Mouse (Mus musculus) v-Abl transformed pro-B cells (cell line): ENCODE measurements around the gene Pigm.

ENCODE experiments used
- in situ Hi-C, 2 experiments: fragments of 400-800 bp; cut with MboI; formaldehyde crosslinking; loops; one replicate each; pipeline ENCODE4 v1.15.1; 2025; ENCODE audit not compliant: unreplicated experiment in 2 of 2

Gene Pigm

DNA sequence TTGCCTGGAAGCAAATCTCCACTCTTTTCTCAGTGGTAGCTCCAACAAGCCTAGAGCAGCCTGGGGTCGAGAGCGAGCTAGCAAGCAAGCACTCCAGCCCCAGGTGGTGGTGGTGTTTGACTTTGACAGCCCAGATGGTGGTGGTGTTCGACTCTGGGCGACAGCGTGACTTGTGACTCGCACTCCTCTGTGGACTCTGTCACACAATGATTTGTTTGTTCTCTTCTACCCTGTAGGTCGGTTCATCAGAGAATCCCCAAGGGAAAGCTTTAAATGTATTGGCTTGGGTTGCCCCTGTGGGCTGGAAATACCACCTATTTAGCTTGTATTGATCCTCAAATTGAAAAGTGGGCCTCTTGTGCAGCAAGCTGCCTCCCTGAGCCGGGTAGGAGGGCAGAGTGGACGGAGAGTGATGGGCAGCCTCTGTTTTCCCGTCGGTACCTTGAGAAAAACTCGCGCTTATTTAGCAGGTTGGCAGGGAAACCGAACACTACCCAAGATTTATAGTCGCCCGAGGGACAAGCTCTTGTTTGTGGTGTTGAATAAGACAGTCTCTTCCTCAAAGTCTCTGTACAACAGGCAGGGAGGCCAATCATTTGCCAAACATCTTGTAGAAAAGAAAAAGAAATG lies 29.8 kb downstream of the Pigm start:
- in situ Hi-C loops = loop anchor here (5.0 to 10.0 kb wide), 2 partner anchors 226 to 919 kb away; partner anchors contain the start of gene Dusp23 (in 1 of the 2)

DNA sequence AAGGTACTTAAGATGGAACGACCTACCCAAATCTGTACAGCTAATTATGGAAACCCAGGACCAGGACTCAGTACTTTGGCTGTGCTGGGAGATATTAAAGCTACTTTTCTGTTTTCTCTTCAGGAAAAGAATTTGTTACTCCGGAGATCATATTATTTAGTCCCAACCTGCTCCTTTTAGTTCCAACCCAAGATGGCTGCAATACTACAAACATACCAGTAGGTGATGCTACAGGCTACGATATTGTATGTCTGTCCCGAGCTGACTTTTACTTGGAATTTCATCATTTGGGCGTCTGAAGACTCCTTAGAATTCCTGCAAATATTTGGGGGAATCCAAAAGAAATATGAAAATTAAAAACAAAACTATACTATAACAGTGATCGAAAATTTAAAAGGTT lies 32.6 kb downstream of the Pigm start:
- in situ Hi-C loops = loop anchor here (5.0 to 10.0 kb wide), 2 partner anchors 223 to 916 kb away; partner anchors contain the start of gene Dusp23 (in 1 of the 2)

DNA sequence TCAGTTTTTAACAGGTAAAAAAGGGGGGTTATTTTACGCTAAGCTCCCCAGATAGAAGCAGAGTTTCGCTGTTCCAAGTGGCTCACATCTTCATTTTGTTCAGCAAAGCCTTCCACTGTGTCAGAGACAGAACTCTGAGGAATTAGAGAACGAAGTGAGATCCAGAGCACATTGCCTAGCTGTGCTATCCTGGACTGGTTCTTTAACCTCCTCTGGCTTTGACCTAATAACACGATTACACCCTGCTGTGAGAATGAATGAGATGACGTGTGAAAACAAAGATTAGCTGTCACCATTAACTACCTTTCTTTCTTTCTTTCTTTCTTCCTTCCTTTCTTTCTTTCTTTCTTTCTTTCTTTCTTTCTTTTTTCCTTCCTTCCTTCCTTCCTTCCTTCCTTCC lies 33.1 kb downstream of the Pigm start:
- in situ Hi-C loops = loop anchor here (5.0 to 10.0 kb wide), 2 partner anchors 223 to 915 kb away; partner anchors contain the start of gene Dusp23 (in 1 of the 2)

DNA sequence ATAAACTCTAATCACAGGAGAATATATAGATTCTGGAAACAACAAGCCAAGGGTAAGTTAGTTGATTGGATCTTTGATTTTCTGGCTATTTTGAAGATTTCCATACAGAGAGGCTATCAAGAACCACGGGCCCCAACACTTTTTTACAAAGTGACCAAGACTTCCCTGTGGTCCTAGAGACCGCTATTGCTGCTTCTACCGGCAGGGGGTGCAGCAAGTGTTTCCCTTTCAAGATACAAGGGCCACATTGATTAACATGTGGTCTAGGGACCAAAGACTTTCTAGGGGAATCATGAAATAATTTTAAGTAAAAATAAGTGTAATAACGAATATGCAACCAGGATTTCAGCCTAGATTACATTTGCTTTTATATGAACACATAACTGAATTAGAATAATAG lies 34.5 kb downstream of the Pigm start:
- in situ Hi-C loops = loop anchor here (5.0 kb wide), 4 partner anchors 81 to 991 kb away; no protein-coding TSS in a partner anchor

DNA sequence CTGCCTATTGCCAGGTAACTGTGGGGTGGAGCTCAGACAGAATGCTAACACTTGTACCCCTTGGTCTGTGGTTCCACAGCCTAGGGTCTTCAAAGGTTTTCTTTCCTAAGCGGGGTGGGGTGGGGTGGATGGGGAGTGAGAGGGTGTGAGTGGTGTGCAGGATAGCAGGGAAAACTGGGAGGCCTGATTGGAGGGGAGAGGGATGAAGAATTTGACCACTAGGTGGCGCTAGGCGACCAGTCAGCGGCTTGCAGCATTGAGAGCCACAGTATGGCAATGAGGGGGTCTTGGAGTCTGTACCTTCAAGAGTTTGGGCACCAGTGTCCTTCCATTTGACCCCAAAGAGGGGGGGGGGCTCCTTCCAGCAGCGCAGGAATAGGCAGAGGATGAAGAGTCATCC lies 35.9 kb downstream of the Pigm start:
- in situ Hi-C loops = loop anchor here (5.0 kb wide), 4 partner anchors 80 to 990 kb away; no protein-coding TSS in a partner anchor

DNA sequence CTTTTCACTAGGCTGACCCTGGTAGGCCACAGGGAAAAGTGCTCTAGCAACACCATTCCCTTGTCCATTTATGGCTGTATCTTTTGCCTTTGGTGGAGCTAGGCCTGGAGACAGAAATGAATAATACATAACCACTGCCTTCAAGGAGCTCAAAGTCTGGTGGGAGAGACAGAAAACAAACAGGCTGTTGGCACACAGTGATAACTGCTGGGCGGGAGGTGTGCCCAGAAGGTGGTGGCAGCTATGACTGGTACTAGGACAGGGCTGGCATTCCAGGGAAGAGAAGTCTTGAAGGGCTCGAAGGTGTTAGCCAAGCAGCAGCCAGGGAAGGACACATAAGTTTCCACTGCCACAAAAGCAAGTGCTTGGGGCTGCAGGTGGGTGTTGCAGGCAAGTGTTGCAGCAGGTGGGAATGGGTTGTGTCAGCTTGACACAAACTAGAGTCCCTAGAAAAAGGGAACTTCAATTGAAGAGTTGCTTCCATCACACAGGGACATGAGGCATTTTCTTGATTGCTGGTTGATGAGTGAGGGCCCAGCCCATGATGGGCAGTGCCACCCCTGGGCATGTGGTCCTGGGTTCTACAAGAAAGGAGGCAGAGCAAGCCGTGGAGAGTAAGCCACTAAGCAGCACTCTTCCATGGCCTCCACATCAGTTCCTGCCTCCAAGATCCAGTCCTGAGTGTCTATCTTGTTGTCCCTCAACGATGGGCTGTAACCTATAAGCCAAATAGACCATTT lies 37.3 kb downstream of the Pigm start:
- in situ Hi-C loops = loop anchor here (5.0 kb wide), 4 partner anchors 79 to 989 kb away; no protein-coding TSS in a partner anchor

DNA sequence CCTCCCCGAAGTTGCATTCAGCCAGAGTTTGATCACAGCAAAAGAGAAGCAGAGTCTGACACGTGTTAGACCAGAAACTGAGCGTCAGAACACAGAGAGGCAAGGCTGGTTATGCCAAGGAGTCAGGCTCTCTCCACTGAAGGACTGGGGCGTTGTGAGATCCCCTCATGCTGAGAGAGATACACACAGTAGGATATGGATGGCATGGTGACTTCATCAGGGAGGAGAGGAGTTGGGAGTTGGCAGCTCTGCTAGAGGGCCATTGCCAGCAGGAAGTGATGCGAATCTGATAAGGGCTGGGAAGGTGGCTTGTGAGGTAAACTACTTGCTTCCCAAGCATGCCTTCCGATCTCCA lies 37.9 kb downstream of the Pigm start:
- in situ Hi-C loops = loop anchor here (5.0 kb wide), 4 partner anchors 78 to 988 kb away; no protein-coding TSS in a partner anchor

DNA sequence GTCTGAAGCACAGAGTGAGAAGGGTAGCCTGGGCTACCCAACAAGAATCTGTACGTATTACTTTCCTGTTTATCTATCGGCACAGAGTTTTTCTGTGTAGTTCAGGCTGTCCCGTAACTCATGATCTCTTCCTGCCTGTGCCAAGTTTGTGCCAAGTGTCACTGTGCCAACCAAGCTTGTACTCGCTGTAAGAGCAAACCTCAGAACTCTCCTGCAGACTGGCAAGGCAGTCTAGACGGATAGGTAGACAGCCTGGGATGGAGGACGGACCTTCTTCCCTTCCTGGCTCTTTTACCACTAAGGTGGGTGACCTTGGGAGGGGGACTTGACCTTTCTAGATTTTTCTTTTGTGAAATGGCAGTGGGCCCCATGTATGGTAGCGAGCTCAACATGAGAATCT lies 38.7 kb downstream of the Pigm start:
- in situ Hi-C loops = loop anchor here in 1 of 2 experiments (5.0 kb wide), 1 partner anchor 67 kb away; the partner anchor contains the start of gene Igsf9

DNA sequence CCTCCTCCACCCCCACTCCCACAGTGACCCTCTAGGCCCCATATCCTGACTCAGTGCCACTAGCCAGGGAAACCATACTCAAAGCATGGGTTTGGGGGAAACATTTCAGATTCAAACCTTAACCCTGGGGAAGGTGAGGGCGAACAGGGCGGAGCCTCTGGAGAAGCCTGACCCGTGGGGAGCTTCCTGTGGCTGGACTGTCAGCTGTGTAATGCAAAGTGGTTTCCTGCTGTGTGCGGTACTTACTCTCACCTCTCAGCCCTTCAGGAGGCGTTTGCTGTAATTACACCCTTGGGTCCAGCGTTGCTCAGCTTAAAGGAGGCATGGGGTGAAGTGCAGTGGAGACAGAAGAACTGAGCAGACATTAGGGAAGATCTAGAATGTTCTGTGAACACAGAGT lies 41.8 kb downstream of the Pigm start:
- in situ Hi-C loops = loop anchor here in 1 of 2 experiments (5.0 kb wide), 1 partner anchor 64 kb away; the partner anchor contains the start of gene Igsf9

DNA sequence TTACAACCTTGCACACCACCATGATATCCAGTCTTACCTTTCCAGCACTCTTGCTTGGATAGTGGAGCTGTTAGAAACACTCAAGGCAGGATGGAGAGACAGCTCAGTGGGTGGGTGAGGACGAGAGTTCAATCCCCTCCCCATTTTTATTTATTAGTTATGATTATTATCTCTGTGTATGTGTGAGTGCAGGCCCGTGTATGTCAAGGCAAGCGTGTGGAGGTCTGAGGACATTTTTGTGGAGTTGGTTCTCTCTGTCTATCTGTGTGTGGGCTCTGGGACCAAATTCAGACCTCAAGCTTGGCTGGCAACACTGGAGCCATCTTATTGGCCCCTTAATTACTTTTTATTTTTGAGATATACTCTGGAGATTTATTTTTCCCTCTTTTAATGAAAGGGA lies 42.3 kb downstream of the Pigm start:
- in situ Hi-C loops = loop anchor here in 1 of 2 experiments (5.0 kb wide), 1 partner anchor 64 kb away; the partner anchor contains the start of gene Igsf9

DNA sequence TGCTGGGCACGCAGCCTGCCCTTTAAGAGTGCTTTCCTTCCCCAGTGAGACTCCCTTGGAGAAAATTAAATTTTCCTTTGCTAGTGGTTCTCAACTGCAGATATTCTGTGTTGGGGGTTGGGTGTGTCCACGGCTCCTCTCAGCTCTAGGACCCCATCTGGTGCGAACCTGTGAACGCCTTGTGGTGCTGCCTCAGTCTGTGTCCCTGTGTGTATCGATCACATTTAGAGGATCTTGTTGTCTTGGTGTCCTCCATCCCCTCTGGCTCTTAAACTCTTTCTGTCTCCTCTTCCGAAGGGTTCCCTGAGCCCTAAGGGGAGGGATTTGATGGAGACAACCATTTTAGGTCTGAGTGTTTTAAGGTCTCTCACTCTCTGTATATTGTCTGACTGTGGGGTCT lies 43.8 kb downstream of the Pigm start:
- in situ Hi-C loops = no loop called here

DNA sequence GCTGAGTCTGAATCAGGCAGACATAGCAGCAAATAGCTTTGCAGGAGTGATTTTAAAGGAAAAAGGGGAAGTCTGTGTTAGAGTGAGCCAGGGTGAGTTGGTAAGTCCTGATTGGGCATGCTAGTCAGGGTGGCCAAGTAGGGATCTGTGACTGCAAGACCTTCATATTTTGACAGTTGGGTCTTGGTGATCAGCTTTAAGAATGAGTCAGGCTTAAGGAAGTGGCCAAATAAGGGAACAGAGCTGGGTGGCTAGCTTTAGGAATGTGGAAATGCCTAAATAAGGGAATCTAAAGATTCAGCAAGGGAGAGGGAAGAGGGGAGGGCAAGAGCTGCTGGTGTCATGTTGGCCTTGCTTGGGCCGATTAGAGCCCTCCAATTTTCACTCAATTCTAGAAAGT lies 47.0 kb downstream of the Pigm start:
- in situ Hi-C loops = no loop called here

DNA sequence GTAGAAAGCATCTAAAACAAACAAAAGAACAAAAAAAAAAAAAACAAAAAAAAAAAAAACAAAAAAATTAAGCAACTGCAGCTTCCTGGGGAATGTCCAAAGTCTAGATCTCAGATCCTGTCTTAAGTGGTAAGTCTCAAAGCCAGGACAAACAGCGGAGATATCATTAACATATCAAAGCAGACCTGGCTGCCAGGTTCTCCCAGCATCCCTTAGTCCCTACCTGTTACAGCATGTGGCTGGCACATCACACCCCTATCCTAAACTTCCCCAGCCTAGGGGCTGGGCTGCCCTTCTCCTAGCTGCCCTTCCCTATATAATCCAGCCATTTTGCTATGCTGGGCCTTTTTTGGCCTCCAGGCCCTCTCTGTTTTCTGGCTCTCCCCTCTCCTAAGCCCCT lies 50.1 kb downstream of the Pigm start:
- in situ Hi-C loops = no loop called here

DNA sequence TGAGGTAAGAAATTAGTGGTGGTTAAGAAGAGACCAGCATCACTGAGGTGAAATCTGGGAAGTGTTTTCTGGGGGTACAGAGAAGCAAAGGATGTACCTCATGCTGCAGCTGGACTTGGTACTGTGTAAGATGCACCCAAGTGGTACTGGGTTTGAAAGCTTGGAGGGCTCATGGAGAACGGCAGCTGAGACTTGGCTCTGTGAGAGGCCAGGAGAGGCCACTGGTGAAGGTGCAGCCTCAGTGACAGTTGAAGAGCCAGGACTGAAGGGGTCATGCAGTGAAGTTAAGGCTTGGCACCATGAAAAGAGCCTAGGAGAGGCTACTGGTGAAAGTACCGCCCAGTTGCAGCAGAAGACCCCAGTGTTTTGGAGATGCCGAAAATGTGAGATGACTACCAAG lies 51.5 kb downstream of the Pigm start:
- in situ Hi-C loops = no loop called here

DNA sequence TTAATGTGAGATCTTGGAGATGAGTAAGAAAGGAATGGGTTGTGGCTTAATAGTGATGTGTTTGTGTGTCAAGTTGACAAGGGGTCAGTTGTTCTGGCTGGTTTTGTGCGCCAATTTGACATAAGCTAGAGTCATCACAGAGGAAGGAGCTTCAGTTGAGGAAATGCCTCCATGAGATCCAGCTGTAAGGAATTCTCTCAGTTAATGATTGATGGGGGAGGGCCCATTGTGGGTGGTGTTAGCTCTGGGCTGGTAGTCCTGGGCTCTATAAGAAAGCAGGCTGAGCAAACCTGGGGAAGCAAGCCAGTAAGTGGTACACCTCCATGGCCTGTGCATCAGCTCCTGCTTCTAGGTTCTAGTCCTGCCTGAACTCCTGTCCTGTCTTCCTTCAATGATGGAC lies 52.3 kb downstream of the Pigm start:
- in situ Hi-C loops = no loop called here

DNA sequence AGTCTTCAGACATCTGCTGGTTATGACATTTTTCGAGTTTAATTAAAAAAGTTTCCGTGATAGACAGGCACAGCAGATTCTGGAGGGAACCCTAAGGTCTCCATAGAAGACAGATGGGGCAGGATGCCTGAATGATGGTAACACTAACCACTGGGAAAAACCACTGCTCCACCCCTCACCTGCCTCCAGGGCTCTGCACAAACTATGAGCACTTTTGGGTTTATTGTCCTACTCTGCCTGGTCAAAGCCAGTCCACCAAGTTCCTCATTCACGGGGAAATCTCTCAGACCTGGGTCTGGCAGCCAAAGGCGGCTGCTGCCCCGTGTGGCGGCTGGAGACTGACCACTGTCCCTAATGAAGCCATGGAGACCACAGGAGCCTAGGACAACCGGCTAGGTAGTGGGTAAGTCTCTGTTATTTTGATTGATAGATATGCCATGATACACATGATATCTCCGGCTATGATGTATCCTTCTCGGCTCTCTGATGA lies 54.4 kb downstream of the Pigm start:
- in situ Hi-C loops = no loop called here

DNA sequence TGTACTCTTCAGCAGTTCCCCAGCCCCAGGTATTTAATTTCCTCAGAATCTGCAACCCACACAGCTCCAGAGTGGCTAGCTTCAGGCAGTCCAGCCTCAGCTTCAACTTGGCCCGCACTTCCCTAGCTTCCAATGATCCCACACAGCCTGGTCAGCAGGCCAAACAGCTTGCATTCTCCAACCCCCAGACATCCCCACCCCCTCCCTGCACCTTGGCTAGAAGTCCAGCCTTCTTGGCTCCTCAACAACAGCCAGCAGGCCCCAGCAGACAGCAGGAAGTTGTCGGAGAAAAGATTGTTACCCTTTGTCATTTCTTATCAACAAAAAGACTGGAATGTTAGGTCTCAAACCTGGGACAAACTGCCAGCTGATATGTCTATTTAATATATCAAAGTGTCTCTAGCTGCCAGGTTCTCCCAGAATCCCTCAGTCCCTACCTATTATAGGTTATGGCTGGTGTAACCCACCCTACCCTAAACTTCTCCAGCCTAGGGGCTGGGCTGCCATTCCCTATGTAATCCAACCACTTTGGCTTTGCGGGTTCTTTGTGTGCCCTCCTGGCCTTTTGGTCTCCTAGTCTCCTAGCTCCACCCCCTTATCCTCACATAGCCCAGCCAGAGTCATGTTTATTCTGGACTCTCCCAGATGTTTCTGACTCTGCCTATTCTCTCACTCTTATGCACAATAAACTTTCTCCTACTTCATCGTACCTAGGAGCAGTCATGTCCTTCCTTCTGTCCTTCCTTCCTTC lies 55.7 kb downstream of the Pigm start:
- in situ Hi-C loops = no loop called here

DNA sequence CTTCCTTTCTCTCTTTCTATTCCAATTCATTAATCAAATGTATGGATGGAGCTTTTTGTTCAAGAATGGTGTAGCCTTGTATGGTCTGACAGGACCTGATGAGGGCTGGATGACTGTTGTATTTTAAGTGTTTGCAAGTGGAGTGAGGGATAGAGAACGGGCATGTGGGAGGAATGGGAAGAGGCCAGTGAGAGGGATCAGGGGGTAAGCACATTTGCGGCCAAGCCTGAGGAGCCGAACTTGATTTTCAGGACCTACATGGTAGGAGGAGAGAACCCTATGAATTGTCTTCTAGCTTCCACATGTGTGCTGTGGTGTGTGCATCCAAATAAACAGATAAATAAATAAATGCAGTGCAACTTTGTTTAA lies 56.2 kb downstream of the Pigm start:
- in situ Hi-C loops = no loop called here

DNA sequence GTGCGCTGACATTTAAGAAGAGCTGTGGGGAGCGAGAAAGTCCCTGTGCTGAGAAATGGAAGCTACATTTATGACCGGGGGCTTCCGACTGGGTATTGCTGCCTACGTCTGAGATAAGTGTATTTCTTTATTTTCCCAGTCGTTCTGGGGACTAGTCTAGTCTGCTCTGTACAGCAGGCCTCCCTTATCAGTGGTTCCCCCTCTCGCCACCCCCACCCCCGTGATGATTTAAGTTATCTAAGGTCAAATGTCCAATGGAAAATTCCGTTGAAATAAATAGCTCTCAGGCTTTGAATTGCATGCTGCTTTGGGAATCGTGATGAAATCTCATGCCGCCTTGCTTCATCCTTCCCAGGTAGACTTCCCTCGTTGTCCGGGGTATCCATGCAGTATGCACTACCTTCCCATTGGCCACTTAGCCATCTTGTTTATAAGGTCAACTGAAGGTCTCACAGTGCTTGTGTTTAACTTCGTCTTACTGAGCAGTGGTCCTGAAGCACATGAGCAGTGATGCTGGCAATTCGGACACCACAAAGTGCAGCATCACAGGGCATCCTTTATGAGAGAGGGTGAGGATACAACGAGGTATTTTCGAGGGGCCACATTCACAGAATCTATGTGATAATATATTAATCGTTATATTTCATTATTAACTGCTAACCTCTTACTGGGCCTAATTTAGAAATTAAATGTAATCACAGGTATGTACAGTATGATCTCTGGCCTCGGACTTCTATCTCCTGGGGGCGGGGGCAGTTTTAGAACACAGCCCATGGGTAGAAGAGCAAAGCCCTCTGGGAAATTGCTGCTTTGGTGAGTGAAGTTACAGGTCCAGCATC lies 56.9 kb downstream of the Pigm start:
- in situ Hi-C loops = no loop called here
